Mouse (Mus musculus): Measurements from ENCODE around the gene Slco3a1.

DNA sequence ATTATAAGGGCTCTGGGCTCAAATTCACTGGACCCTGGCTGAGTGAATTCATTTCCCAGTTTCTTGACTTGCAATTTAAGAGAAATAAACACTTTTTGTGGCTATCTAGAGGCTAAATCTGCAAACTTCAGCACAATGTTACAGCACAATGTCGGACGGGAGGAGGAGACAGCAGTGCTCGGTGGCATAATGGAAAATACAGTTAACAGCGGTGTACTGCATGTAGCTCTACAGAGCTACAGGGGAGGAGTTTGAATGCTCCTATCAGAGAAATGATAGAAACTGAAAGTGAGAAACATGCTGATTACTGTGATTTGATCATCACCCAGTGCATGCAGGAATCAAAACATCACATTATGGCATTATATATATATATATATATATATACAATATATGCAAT lies 68.5 kb downstream of the Slco3a1 start:
- TF ChIP-seq CTCF (IDR thresholded peaks at IDR 0.05; ENCODE audit: borderline replicate concordance, insufficient read depth, low read depth, low read length) (no peak), POLR2A (IDR thresholded peaks at IDR 0.05; ENCODE audit: borderline replicate concordance, insufficient read depth, low read length) (no peak)

All from cerebellum, adult 2 months (tissue).